Mouse (Mus musculus): ENCODE measurements at regions not wholly inside any gene's neighbourhood (a gene's known extent, or its start where the extent isn't known, plus 50 kb on each side); places are given as distances from the start of the nearest gene placed in this dataset.

- Histone ChIP-seq H3K4me3 (no peak overlapping the region), H3K9me3 (no peaks in the 10 kb centered on the region), H3K27me3 (no peaks in the 10 kb centered on the region), H3K4me1 (no peaks in the 10 kb centered on the region), H3K27ac (no peak overlapping the region), H3K36me3 (no peaks in the 10 kb centered on the region), H3K9ac (no peak overlapping the region), H3K4me2 (no peak overlapping the region)
- no peak for ATAC-seq (ENCODE audit: insufficient number of reproducible peaks, insufficient read depth, low FRiP score, low TSS enrichment, low read depth)
- WGBS = 87% methylated on average over 6 of the region's 6 CpGs
These were observed 166.6 kb upstream of the Pard3b start for GRCm38 (mm10) chr1:61471779-61472578.

- no peaks in the 10 kb centered on the region for H3K27me3 ChIP-seq
- no peaks in the 10 kb centered on the region for H3K4me1 ChIP-seq
- H3K9ac ChIP-seq = no peak overlapping the region
- H3K27ac ChIP-seq = no peak overlapping the region
- 80% methylated on average over 13 of the region's 13 CpGs for WGBS
- no peak overlapping the region for H3K4me2 ChIP-seq
- H3K36me3 ChIP-seq = no peaks in the 10 kb centered on the region
- H3K4me3 ChIP-seq = no peak overlapping the region
- no peak for ATAC-seq (ENCODE audit: insufficient number of reproducible peaks, insufficient read depth, low FRiP score, low TSS enrichment, low read depth)
- H3K9me3 ChIP-seq = no peaks in the 10 kb centered on the region
These were observed 165.9 kb upstream of the Pard3b start for GRCm38 (mm10) chr1:61472579-61473242.

- 95% methylated on average over 3 of the region's 3 CpGs for WGBS
- Histone ChIP-seq H3K9ac (no peak overlapping the region), H3K4me1 (no peaks in the 10 kb centered on the region), H3K4me3 (no peak overlapping the region), H3K36me3 (no peaks in the 10 kb centered on the region), H3K4me2 (no peak overlapping the region), H3K27ac (no peak overlapping the region), H3K27me3 (no peaks in the 10 kb centered on the region), H3K9me3 (no peaks in the 10 kb centered on the region)
- no peak for ATAC-seq (ENCODE audit: insufficient number of reproducible peaks, insufficient read depth, low FRiP score, low TSS enrichment, low read depth)
These were observed 153.2 kb upstream of the Pard3b start for GRCm38 (mm10) chr1:61485459-61485858.

- H3K27me3 ChIP-seq = no peaks in the 10 kb centered on the region
- no peaks in the 10 kb centered on the region for H3K4me1 ChIP-seq
- no peak overlapping the region for H3K27ac ChIP-seq
- H3K9me3 ChIP-seq = no peaks in the 10 kb centered on the region
- no peak for ATAC-seq (ENCODE audit: insufficient number of reproducible peaks, insufficient read depth, low FRiP score, low TSS enrichment, low read depth)
- no peak overlapping the region for H3K4me2 ChIP-seq
- H3K4me3 ChIP-seq = no peak overlapping the region
- H3K9ac ChIP-seq = no peak overlapping the region
- 69% methylated on average over 1 of the region's 1 CpGs for WGBS
- no peaks in the 10 kb centered on the region for H3K36me3 ChIP-seq
These were observed 113.7 kb upstream of the Pard3b start for GRCm38 (mm10) chr1:61524886-61525285.

- Histone ChIP-seq H3K36me3 (no peaks in the 10 kb centered on the region), H3K4me2 (no peak overlapping the region), H3K9ac (no peak overlapping the region), H3K27me3 (no peaks in the 10 kb centered on the region), H3K27ac (no peak overlapping the region), H3K4me3 (no peak overlapping the region), H3K4me1 (no peaks in the 10 kb centered on the region), H3K9me3 (no peaks in the 10 kb centered on the region)
- WGBS = 90% methylated on average over 8 of the region's 8 CpGs
- no peak for ATAC-seq (ENCODE audit: insufficient number of reproducible peaks, insufficient read depth, low FRiP score, low TSS enrichment, low read depth)
These were observed 112.7 kb upstream of the Pard3b start for GRCm38 (mm10) chr1:61525881-61526280.

- Histone ChIP-seq H3K9ac (no peak overlapping the region), H3K4me1 (peaks cover 7% of the 10 kb centered on the region), H3K27ac (no peak overlapping the region), H3K27me3 (no peaks in the 10 kb centered on the region), H3K4me3 (no peak overlapping the region), H3K36me3 (no peaks in the 10 kb centered on the region), H3K4me2 (no peak overlapping the region), H3K9me3 (no peaks in the 10 kb centered on the region)
- ATAC-seq (ENCODE audit: insufficient number of reproducible peaks, insufficient read depth, low FRiP score, low TSS enrichment, low read depth) = no peak
- 86% methylated on average over 15 of the region's 15 CpGs for WGBS
These were observed 109.9 kb upstream of the Pard3b start for GRCm38 (mm10) chr1:61528757-61529156.

- H3K27me3 ChIP-seq = no peaks in the 10 kb centered on the region
- peaks cover 7% of the 10 kb centered on the region for H3K4me1 ChIP-seq
- ATAC-seq (ENCODE audit: insufficient number of reproducible peaks, insufficient read depth, low FRiP score, low TSS enrichment, low read depth) = no peak
- H3K9me3 ChIP-seq = no peaks in the 10 kb centered on the region
- H3K9ac ChIP-seq = no peak overlapping the region
- 32% methylated on average over 3 of the region's 3 CpGs for WGBS
- H3K4me3 ChIP-seq = no peak overlapping the region
- no peak overlapping the region for H3K27ac ChIP-seq
- no peak overlapping the region for H3K4me2 ChIP-seq
- no peaks in the 10 kb centered on the region for H3K36me3 ChIP-seq
These were observed 108.5 kb upstream of the Pard3b start for GRCm38 (mm10) chr1:61530166-61530565.

- no peak overlapping the region for H3K27ac ChIP-seq
- no peaks in the 10 kb centered on the region for H3K27me3 ChIP-seq
- peaks cover 7% of the 10 kb centered on the region for H3K4me1 ChIP-seq
- no peak overlapping the region for H3K9ac ChIP-seq
- no peaks in the 10 kb centered on the region for H3K9me3 ChIP-seq
- no peak overlapping the region for H3K4me3 ChIP-seq
- H3K4me2 ChIP-seq = no peak overlapping the region
- WGBS = 39% methylated on average over 5 of the region's 5 CpGs
- no peaks in the 10 kb centered on the region for H3K36me3 ChIP-seq
- ATAC-seq (ENCODE audit: insufficient number of reproducible peaks, insufficient read depth, low FRiP score, low TSS enrichment, low read depth) = no peak
These were observed 107.1 kb upstream of the Pard3b start for GRCm38 (mm10) chr1:61531487-61531886.

- Histone ChIP-seq H3K4me3 (no peak overlapping the region), H3K4me2 (no peak overlapping the region), H3K9me3 (no peaks in the 10 kb centered on the region), H3K4me1 (no peaks in the 10 kb centered on the region), H3K36me3 (no peaks in the 10 kb centered on the region), H3K27me3 (no peaks in the 10 kb centered on the region), H3K9ac (no peak overlapping the region), H3K27ac (no peak overlapping the region)
- ATAC-seq (ENCODE audit: insufficient number of reproducible peaks, insufficient read depth, low FRiP score, low TSS enrichment, low read depth) = no peak
- WGBS = 81% methylated on average over 3 of the region's 3 CpGs
These were observed 98.5 kb upstream of the Pard3b start for GRCm38 (mm10) chr1:61540081-61540480.

- 71% methylated on average over 4 of the region's 4 CpGs for WGBS
- Histone ChIP-seq H3K36me3 (no peaks in the 10 kb centered on the region), H3K4me1 (no peaks in the 10 kb centered on the region), H3K27me3 (no peaks in the 10 kb centered on the region), H3K27ac (no peak overlapping the region), H3K4me3 (no peak overlapping the region), H3K4me2 (no peak overlapping the region), H3K9me3 (no peaks in the 10 kb centered on the region), H3K9ac (no peak overlapping the region)
- ATAC-seq (ENCODE audit: insufficient number of reproducible peaks, insufficient read depth, low FRiP score, low TSS enrichment, low read depth) = no peak
These were observed 97.5 kb upstream of the Pard3b start for GRCm38 (mm10) chr1:61541166-61541565.

- Histone ChIP-seq H3K27ac (no peak overlapping the region), H3K4me1 (peaks cover 8% of the 10 kb centered on the region; the same call in 1 of the 2 replicates), H3K9ac (no peak overlapping the region), H3K4me2 (0 out of 2 replicates have a peak overlapping the region, but pooled peaks have one; percentile 9), H3K9me3 (no peaks in the 10 kb centered on the region), H3K36me3 (no peaks in the 10 kb centered on the region), H3K4me3 (no peak overlapping the region), H3K27me3 (no peaks in the 10 kb centered on the region)
- 67% methylated on average over 21 of the region's 21 CpGs for WGBS
- no peak for ATAC-seq (ENCODE audit: insufficient number of reproducible peaks, insufficient read depth, low FRiP score, low TSS enrichment, low read depth)
These were observed 85.8 kb upstream of the Pard3b start for GRCm38 (mm10) chr1:61552577-61553517.

Data from embryonic facial prominence, embryonic 13.5 days (tissue).